Mouse (Mus musculus) urinary bladder, postnatal 10 days (tissue): ENCODE results near the gene Smyd3.

Source experiments
- DNase-seq: peaks from one replicate; pipeline ENCODE4 v3.0.0; 2022; ENCODE audit warnings: low spot score

Gene Smyd3

GRCm38 (mm10) chr1:179516941-179517712 is 714 bp downstream of the Smyd3 start:
- DNase-seq: no peak

- no peak for DNase-seq
Observed at GRCm38 (mm10) chr1:179511895-179512294, 5.9 kb downstream of the Smyd3 start.

GRCm38 (mm10) chr1:179510546-179511340 is 7.1 kb downstream of the Smyd3 start:
- DNase-seq: no peak

- DNase-seq: no peak
Observed at GRCm38 (mm10) chr1:179506530-179507315, 11.1 kb downstream of the Smyd3 start.

GRCm38 (mm10) chr1:179502565-179502964 is 15.3 kb downstream of the Smyd3 start:
- no peak for DNase-seq

GRCm38 (mm10) chr1:179499257-179499656 is 18.6 kb downstream of the Smyd3 start:
- no peak for DNase-seq

- DNase-seq: no peak
Observed at GRCm38 (mm10) chr1:179492908-179493307, 24.9 kb downstream of the Smyd3 start.

GRCm38 (mm10) chr1:179488520-179488919 is 29.3 kb downstream of the Smyd3 start:
- no peak for DNase-seq

- DNase-seq: no peak
Observed at GRCm38 (mm10) chr1:179487990-179488389, 29.9 kb downstream of the Smyd3 start.

GRCm38 (mm10) chr1:179487238-179487637 is 30.6 kb downstream of the Smyd3 start:
- no peak for DNase-seq

GRCm38 (mm10) chr1:179485784-179486540 is 31.9 kb downstream of the Smyd3 start:
- DNase-seq: no peak

- DNase-seq: no peak
Observed at GRCm38 (mm10) chr1:179480862-179481261, 37.0 kb downstream of the Smyd3 start.

GRCm38 (mm10) chr1:179477157-179477902 is 40.5 kb downstream of the Smyd3 start:
- DNase-seq: no peak

GRCm38 (mm10) chr1:179476461-179477156 is 41.2 kb downstream of the Smyd3 start:
- no peak for DNase-seq

- no peak for DNase-seq
Observed at GRCm38 (mm10) chr1:179474776-179475175, 43.1 kb downstream of the Smyd3 start.

GRCm38 (mm10) chr1:179473920-179474643 is 43.8 kb downstream of the Smyd3 start:
- DNase-seq: no peak

GRCm38 (mm10) chr1:179467970-179468369 is 49.9 kb downstream of the Smyd3 start:
- no peak for DNase-seq

- DNase-seq: no peak
Observed at GRCm38 (mm10) chr1:179462376-179462775, 55.5 kb downstream of the Smyd3 start.

- no peak for DNase-seq
Observed at GRCm38 (mm10) chr1:179461019-179461814, 56.6 kb downstream of the Smyd3 start.
